Mouse (Mus musculus): Measurements from ENCODE around the gene Fads1. TPM values are rescaled to one million over a fixed set of nuclear protein-coding genes. Genes with fewer than 3 reads are reported as not detected.
"Not testable (repeated sequence)": the region's sequence is repeated elsewhere in the genome, so short reads cannot be mapped to it uniquely, and the experiment has no call there.

The Fads1 gene
- polyA plus RNA-seq, 1 experiment: 161 TPM

GRCm38 (mm10) chr19:10157725-10158124 is 25.0 kb upstream of the Fads1 start:
- WGBS: 81% methylated on average over 2 of the region's 2 CpGs
- Histone ChIP-seq H3K27ac (ENCODE audit: insufficient read depth, low read length) (no peak overlapping the region), H3K4me1 (ENCODE audit: control insufficient read depth, insufficient read depth, low read length) (no peaks in the 10 kb centered on the region), H3K27me3 (ENCODE audit: control insufficient read depth, insufficient read depth, low read length) (no peaks in the 10 kb centered on the region), H3K4me3 (replicated peaks; ENCODE audit: insufficient read depth, low read depth, low read length) (no peak overlapping the region)
- TF ChIP-seq CTCF (IDR thresholded peaks at IDR 0.05; ENCODE audit: borderline replicate concordance, insufficient read depth, low read depth, low read length): no peak
- TF ChIP-seq POLR2A (IDR thresholded peaks at IDR 0.05; ENCODE audit: borderline replicate concordance, insufficient read depth, low read length): no peak
- no peak for DNase-seq

DNA sequence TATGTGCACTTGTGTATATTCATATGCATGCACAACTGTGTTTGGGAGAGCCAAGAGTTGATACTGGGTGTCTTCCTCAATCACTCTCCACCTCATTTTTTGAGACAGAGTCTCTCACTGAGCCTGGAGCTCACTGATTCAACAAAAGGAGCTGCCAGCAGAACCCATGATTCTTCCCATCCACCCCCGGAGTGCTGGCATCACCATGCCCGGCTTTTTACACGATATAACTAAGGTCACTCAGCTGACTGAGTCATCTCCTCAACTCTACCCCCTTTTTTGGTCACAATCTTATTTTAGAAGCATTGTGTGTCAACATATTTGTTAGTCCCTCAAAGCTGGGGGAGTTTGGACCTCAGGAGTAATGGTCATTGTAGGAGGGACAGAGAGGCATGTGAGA is 18.8 kb upstream of the Fads1 start:
- TF ChIP-seq POLR2A (IDR thresholded peaks at IDR 0.05; ENCODE audit: borderline replicate concordance, insufficient read depth, low read length): no peak
- no peak for TF ChIP-seq CTCF (IDR thresholded peaks at IDR 0.05; ENCODE audit: borderline replicate concordance, insufficient read depth, low read depth, low read length)
- DNase-seq: no peak
- Histone ChIP-seq H3K4me3 (replicated peaks; ENCODE audit: insufficient read depth, low read depth, low read length) (no peak overlapping the region), H3K4me1 (ENCODE audit: control insufficient read depth, insufficient read depth, low read length) (no peaks in the 10 kb centered on the region), H3K27me3 (ENCODE audit: control insufficient read depth, insufficient read depth, low read length) (no peaks in the 10 kb centered on the region), H3K27ac (ENCODE audit: insufficient read depth, low read length) (no peak overlapping the region)
- WGBS: 70% methylated on average over 3 of the region's 3 CpGs

DNA sequence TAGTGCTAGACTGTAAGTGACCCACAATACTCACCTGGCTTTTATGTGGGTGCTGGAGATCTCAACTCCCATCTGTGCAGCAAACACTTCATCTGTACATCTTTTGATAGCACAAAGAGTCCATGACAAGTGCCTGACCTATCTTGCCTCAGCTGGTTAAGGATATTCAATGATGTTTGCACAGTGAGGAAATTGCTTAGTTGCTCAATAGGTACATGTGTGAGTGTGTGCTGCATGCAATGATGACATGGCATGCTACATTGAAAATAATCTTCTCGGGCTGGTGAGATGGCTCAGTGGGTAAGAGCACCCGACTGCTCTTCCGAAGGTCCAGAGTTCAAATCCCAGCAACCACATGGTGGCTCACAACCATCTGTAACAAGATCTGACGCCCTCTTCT is 16.8 kb upstream of the Fads1 start:
- not testable (repeated sequence) for H3K4me1 ChIP-seq (ENCODE audit: control insufficient read depth, insufficient read depth, low read length); H3K4me3 ChIP-seq (replicated peaks; ENCODE audit: insufficient read depth, low read depth, low read length); H3K27me3 ChIP-seq (ENCODE audit: control insufficient read depth, insufficient read depth, low read length); H3K27ac ChIP-seq (ENCODE audit: insufficient read depth, low read length); DNase-seq
- 75% methylated on average over 4 of the region's 4 CpGs for WGBS

GRCm38 (mm10) chr19:10167112-10167511 is 15.6 kb upstream of the Fads1 start:
- H3K4me3 ChIP-seq (replicated peaks; ENCODE audit: insufficient read depth, low read depth, low read length): no peak overlapping the region
- TF ChIP-seq POLR2A (IDR thresholded peaks at IDR 0.05; ENCODE audit: borderline replicate concordance, insufficient read depth, low read length): no peak
- no peak for TF ChIP-seq CTCF (IDR thresholded peaks at IDR 0.05; ENCODE audit: borderline replicate concordance, insufficient read depth, low read depth, low read length)
- no peak for DNase-seq
- H3K4me1 ChIP-seq (ENCODE audit: control insufficient read depth, insufficient read depth, low read length): peaks cover 3% of the 10 kb centered on the region; the same call in 1 of the 2 replicates
- 63% methylated on average over 4 of the region's 4 CpGs for WGBS
- H3K27me3 ChIP-seq (ENCODE audit: control insufficient read depth, insufficient read depth, low read length): no peaks in the 10 kb centered on the region
- no peak overlapping the region for H3K27ac ChIP-seq (ENCODE audit: insufficient read depth, low read length)

- Histone ChIP-seq H3K27ac (ENCODE audit: insufficient read depth, low read length) (no peak overlapping the region), H3K27me3 (ENCODE audit: control insufficient read depth, insufficient read depth, low read length) (no peaks in the 10 kb centered on the region), H3K4me3 (replicated peaks; ENCODE audit: insufficient read depth, low read depth, low read length) (no peak overlapping the region), H3K4me1 (ENCODE audit: control insufficient read depth, insufficient read depth, low read length) (peaks cover 3% of the 10 kb centered on the region; the same call in 1 of the 2 replicates)
- no peak for DNase-seq
- TF ChIP-seq CTCF (IDR thresholded peaks at IDR 0.05; ENCODE audit: borderline replicate concordance, insufficient read depth, low read depth, low read length): no peak
- no peak for TF ChIP-seq POLR2A (IDR thresholded peaks at IDR 0.05; ENCODE audit: borderline replicate concordance, insufficient read depth, low read length)
- 84% methylated on average over 1 of the region's 1 CpGs for WGBS
Observed at GRCm38 (mm10) chr19:10167951-10168350, 14.7 kb upstream of the Fads1 start.

DNA sequence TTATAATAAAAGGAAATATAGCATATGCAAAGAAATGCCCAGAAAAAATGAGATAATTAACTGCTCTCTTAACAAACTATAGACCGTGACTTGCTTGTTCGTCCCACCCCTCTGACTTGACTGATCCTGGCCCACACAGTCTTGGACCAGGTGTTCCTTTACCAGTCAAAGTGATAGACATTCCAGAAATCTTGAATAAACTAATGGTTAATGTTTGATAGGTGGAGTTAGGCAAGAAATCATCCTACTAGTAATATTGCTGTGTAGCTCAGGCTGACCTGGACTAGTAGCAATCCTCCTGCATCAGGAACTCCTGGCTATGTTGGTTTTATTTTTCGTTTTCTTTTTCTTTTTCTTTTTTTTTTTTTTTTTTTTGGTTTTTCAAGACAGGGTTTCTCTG is 14.2 kb upstream of the Fads1 start:
- TF ChIP-seq POLR2A (IDR thresholded peaks at IDR 0.05; ENCODE audit: borderline replicate concordance, insufficient read depth, low read length) (no peak), CTCF (IDR thresholded peaks at IDR 0.05; ENCODE audit: borderline replicate concordance, insufficient read depth, low read depth, low read length) (no peak)
- Histone ChIP-seq H3K27me3 (ENCODE audit: control insufficient read depth, insufficient read depth, low read length) (no peaks in the 10 kb centered on the region), H3K4me3 (replicated peaks; ENCODE audit: insufficient read depth, low read depth, low read length) (no peak overlapping the region), H3K27ac (ENCODE audit: insufficient read depth, low read length) (no peak overlapping the region), H3K4me1 (ENCODE audit: control insufficient read depth, insufficient read depth, low read length) (peaks cover 3% of the 10 kb centered on the region; the same call in 1 of the 2 replicates)
- DNase-seq: no peak
- WGBS: 89% methylated on average over 3 of the region's 3 CpGs

GRCm38 (mm10) chr19:10169179-10169578 is 13.5 kb upstream of the Fads1 start:
- H3K27ac ChIP-seq (ENCODE audit: insufficient read depth, low read length): no peak overlapping the region
- H3K4me3 ChIP-seq (replicated peaks; ENCODE audit: insufficient read depth, low read depth, low read length): no peak overlapping the region
- H3K4me1 ChIP-seq (ENCODE audit: control insufficient read depth, insufficient read depth, low read length): peaks cover 3% of the 10 kb centered on the region; the same call in 1 of the 2 replicates
- DNase-seq: no peak
- TF ChIP-seq CTCF (IDR thresholded peaks at IDR 0.05; ENCODE audit: borderline replicate concordance, insufficient read depth, low read depth, low read length) (no peak), POLR2A (IDR thresholded peaks at IDR 0.05; ENCODE audit: borderline replicate concordance, insufficient read depth, low read length) (no peak)
- H3K27me3 ChIP-seq (ENCODE audit: control insufficient read depth, insufficient read depth, low read length): no peaks in the 10 kb centered on the region

- not testable (repeated sequence) for H3K27ac ChIP-seq (ENCODE audit: insufficient read depth, low read length); H3K27me3 ChIP-seq (ENCODE audit: control insufficient read depth, insufficient read depth, low read length); DNase-seq; H3K4me1 ChIP-seq (ENCODE audit: control insufficient read depth, insufficient read depth, low read length); H3K4me3 ChIP-seq (replicated peaks; ENCODE audit: insufficient read depth, low read depth, low read length)
- WGBS: 85% methylated on average over 3 of the region's 3 CpGs
Observed at GRCm38 (mm10) chr19:10169692-10170330, 12.9 kb upstream of the Fads1 start.

All from cerebellum, adult 2 months (tissue).